Mouse (Mus musculus) MEL (cell line): ENCODE measurements around the gene Oasl1. TPM values are rescaled to one million over a fixed set of nuclear protein-coding genes. Genes with fewer than 3 reads are reported as not detected.

Experiments
- DNase-seq: peaks from one replicate; pipeline ENCODE4 v3.0.0; 2011; ENCODE audit warnings: low read depth, low spot score
- H3K27ac ChIP-seq: 2 replicates; pipeline ENCODE4 v1.5.1; 2012; ENCODE audit warnings: low read depth, mild to moderate bottlenecking, control low read depth, low read length, moderate library complexity; ENCODE audit not compliant: control insufficient read depth
- H3K27me3 ChIP-seq, 2 experiments: fragments of 150-350 bp in 1 of 2; sonication (generic) in 1 of 2; 2 replicates each; pipeline ENCODE4 v1.6.1; 2012; ENCODE audit warnings: low read length in 2 of 2, mild to moderate bottlenecking in 2 of 2, improper control_type of control experiment in 1 of 2, moderate library complexity in 1 of 2; ENCODE audit not compliant: insufficient read depth in 2 of 2, control insufficient read depth in 1 of 2
- H3K36me3 ChIP-seq, 2 experiments: 2 replicates each; pipeline ENCODE4 v1.6.1; 2012 to 2014; ENCODE audit warnings: low read length in 2 of 2, improper control_type of control experiment in 1 of 2, inconsistent platforms in 1 of 2, mild to moderate bottlenecking in 1 of 2; ENCODE audit not compliant: insufficient read depth in 2 of 2, control insufficient read depth in 1 of 2
- H3K4me1 ChIP-seq, 2 experiments: fragments of 150-350 bp in 1 of 2; sonication (generic) in 1 of 2; 2 replicates each; pipeline ENCODE4 v1.6.1; 2012; ENCODE audit warnings: low read length in 2 of 2, improper control_type of control experiment in 1 of 2, mild to moderate bottlenecking in 1 of 2; ENCODE audit not compliant: insufficient read depth in 2 of 2, control insufficient read depth in 1 of 2
- H3K4me3 ChIP-seq, 2 experiments: fragments of 150-350 bp in 1 of 2; sonication (generic) in 1 of 2; 2 replicates each; pipeline ENCODE4 v1.5.1; 2012; ENCODE audit warnings: low read depth in 2 of 2, low read length in 2 of 2, mild to moderate bottlenecking in 2 of 2, moderate library complexity in 2 of 2, control low read depth in 1 of 2, improper control_type of control experiment in 1 of 2; ENCODE audit not compliant: control insufficient read depth in 1 of 2, insufficient read depth in 1 of 2
- H3K79me2 ChIP-seq: 2 replicates; pipeline ENCODE4 v1.6.1; 2012; ENCODE audit warnings: mild to moderate bottlenecking, low read length, moderate library complexity; ENCODE audit not compliant: control insufficient read depth, poor library complexity, insufficient read depth
- H3K9ac ChIP-seq: 2 replicates; pipeline ENCODE4 v1.6.1; 2012; ENCODE audit warnings: low read depth, mild to moderate bottlenecking, control low read depth, low read length, moderate library complexity; ENCODE audit not compliant: control insufficient read depth, poor library complexity, severe bottlenecking
- H3K9me3 ChIP-seq: fragments of 150-350 bp; sonication (generic); replicated peaks from 2 replicates; pipeline ENCODE4 v1.6.1; 2012; ENCODE audit warnings: mild to moderate bottlenecking, low read length, improper control_type of control experiment, moderate library complexity; ENCODE audit not compliant: insufficient read depth
- BHLHE40 ChIP-seq: IDR thresholded peaks from 2 replicates; pipeline ENCODE4 v1.6.1; 2012; ENCODE audit warnings: low read depth, mild to moderate bottlenecking, inconsistent platforms, low read length, improper control_type of control experiment, borderline replicate concordance
- CHD1 ChIP-seq: IDR thresholded peaks from 2 replicates; pipeline ENCODE4 v1.6.1; 2012; ENCODE audit warnings: low read depth, mild to moderate bottlenecking, inconsistent platforms, low read length, improper control_type of control experiment
- CTCF ChIP-seq, 3 experiments: IDR thresholded peaks in 2 of 3; conservative IDR thresholded peaks in 1 of 3; 2 replicates each; pipeline ENCODE4 v1.5.1; 2011 to 2012; ENCODE audit warnings: low read length in 3 of 3, low read depth in 2 of 3, mild to moderate bottlenecking in 2 of 3, improper control_type of control experiment in 1 of 3, inconsistent platforms in 1 of 3, mixed read lengths in 1 of 3, moderate library complexity in 1 of 3; ENCODE audit not compliant: control insufficient read depth in 1 of 3, insufficient read depth in 1 of 3, poor library complexity in 1 of 3, severe bottlenecking in 1 of 3
- GABPA ChIP-seq: IDR thresholded peaks from 2 replicates; pipeline ENCODE4 v1.6.1; 2012; ENCODE audit warnings: low read depth, mild to moderate bottlenecking, inconsistent platforms, low read length, improper control_type of control experiment, moderate library complexity
- HCFC1 ChIP-seq: IDR thresholded peaks from 2 replicates; pipeline ENCODE4 v1.6.1; 2012; ENCODE audit warnings: low read depth, mild to moderate bottlenecking, inconsistent platforms, low read length, improper control_type of control experiment, moderate library complexity
- MAFK ChIP-seq: IDR thresholded peaks from 2 replicates; pipeline ENCODE4 v1.6.1; 2011; ENCODE audit warnings: low read depth, mild to moderate bottlenecking, low read length, improper control_type of control experiment, borderline replicate concordance
- MAX ChIP-seq: IDR thresholded peaks from 2 replicates; pipeline ENCODE4 v1.6.1; 2011; ENCODE audit warnings: low read length, improper control_type of control experiment
- MAZ ChIP-seq: IDR thresholded peaks from 2 replicates; pipeline ENCODE4 v1.6.1; 2012; ENCODE audit warnings: low read depth, mild to moderate bottlenecking, inconsistent platforms, low read length, improper control_type of control experiment
- MEF2A ChIP-seq: IDR thresholded peaks from 2 replicates; pipeline ENCODE4 v1.6.1; 2014; ENCODE audit warnings: low read depth, mild to moderate bottlenecking, inconsistent platforms, low read length, improper control_type of control experiment; ENCODE audit not compliant: poor library complexity, insufficient replicate concordance, severe bottlenecking; ENCODE audit errors: extremely low read depth
- MXI1 ChIP-seq: IDR thresholded peaks from 2 replicates; pipeline ENCODE4 v1.6.1; 2011; ENCODE audit warnings: mild to moderate bottlenecking, low read depth, low read length, improper control_type of control experiment
- MYB ChIP-seq: IDR thresholded peaks from 2 replicates; pipeline ENCODE4 v1.6.1; 2011; ENCODE audit warnings: mild to moderate bottlenecking, low read depth, low read length, improper control_type of control experiment
- NELFE ChIP-seq: IDR thresholded peaks from 2 replicates; pipeline ENCODE4 v1.6.1; 2011; ENCODE audit warnings: low read depth, low read length, improper control_type of control experiment
- POLR2A ChIP-seq, 2 experiments: IDR thresholded peaks; 2 replicates each; pipeline ENCODE4 v1.6.1; 2011 to 2012; ENCODE audit warnings: low read length in 2 of 2, mild to moderate bottlenecking in 2 of 2, control low read depth in 1 of 2, improper control_type of control experiment in 1 of 2, low read depth in 1 of 2, moderate library complexity in 1 of 2; ENCODE audit not compliant: control insufficient read depth in 1 of 2, insufficient read depth in 1 of 2, poor library complexity in 1 of 2
- POLR2AphosphoS5 ChIP-seq: IDR thresholded peaks from 2 replicates; pipeline ENCODE4 v1.6.1; 2012; ENCODE audit warnings: low read depth, borderline replicate concordance, mild to moderate bottlenecking, inconsistent platforms, low read length, moderate library complexity, mixed read lengths
- RAD21 ChIP-seq: IDR thresholded peaks from 2 replicates; pipeline ENCODE4 v1.6.1; 2011; ENCODE audit warnings: mild to moderate bottlenecking, low read depth, low read length, improper control_type of control experiment
- RCOR1 ChIP-seq: IDR thresholded peaks from 2 replicates; pipeline ENCODE4 v1.6.1; 2012; ENCODE audit warnings: low read depth, mild to moderate bottlenecking, inconsistent platforms, low read length, improper control_type of control experiment
- SIN3A ChIP-seq: IDR thresholded peaks from 2 replicates; pipeline ENCODE4 v1.6.1; 2012; ENCODE audit warnings: low read length, improper control_type of control experiment, inconsistent platforms
- SMC3 ChIP-seq: IDR thresholded peaks from 2 replicates; pipeline ENCODE4 v1.6.1; 2011; ENCODE audit warnings: low read depth, low read length, improper control_type of control experiment
- TAL1 ChIP-seq: IDR thresholded peaks from 2 replicates; pipeline ENCODE4 v1.6.1; 2012; ENCODE audit warnings: mild to moderate bottlenecking, inconsistent platforms, low read length, moderate library complexity, mixed read lengths
- TCF12 ChIP-seq: IDR thresholded peaks from 2 replicates; pipeline ENCODE4 v1.6.1; 2014; ENCODE audit warnings: low read depth, mild to moderate bottlenecking, inconsistent platforms, low read length, improper control_type of control experiment, moderate library complexity
- UBTF ChIP-seq: IDR thresholded peaks from 2 replicates; pipeline ENCODE4 v1.6.1; 2012; ENCODE audit warnings: low read depth, mild to moderate bottlenecking, inconsistent platforms, low read length, improper control_type of control experiment, moderate library complexity, borderline replicate concordance; ENCODE audit not compliant: insufficient read depth
- ZC3H11A ChIP-seq: IDR thresholded peaks from 2 replicates; pipeline ENCODE4 v1.6.1; 2012; ENCODE audit warnings: low read depth, mild to moderate bottlenecking, inconsistent platforms, low read length, improper control_type of control experiment
- ZKSCAN1 ChIP-seq: IDR thresholded peaks from 2 replicates; pipeline ENCODE4 v1.6.1; 2012; ENCODE audit warnings: low read depth, mild to moderate bottlenecking, inconsistent platforms, low read length, improper control_type of control experiment, moderate library complexity
- ZNF384 ChIP-seq: IDR thresholded peaks from 2 replicates; pipeline ENCODE4 v1.6.1; 2012; ENCODE audit warnings: low read depth, mild to moderate bottlenecking, inconsistent platforms, low read length, improper control_type of control experiment
- polyA plus RNA-seq, 2 experiments: library from polyadenylated mRNA; stranded (reverse) in 1 of 2; unstranded in 1 of 2; fragments of >175 nt in 1 of 2; fragments of >200 nt in 1 of 2; gene quantifications; 2 replicates each; pipeline versions ENCODE4 v1.2.1 to v1.2.4; 2012; ENCODE audit warnings: low replicate concordance in 2 of 2, low read depth in 1 of 2; ENCODE audit not compliant: insufficient read length in 2 of 2, insufficient read depth in 1 of 2, missing spikeins in 1 of 2
- total RNA-seq: library from RNA; depleted of rRNA; stranded (reverse); fragments of 300-350 nt; gene quantifications from 2 replicates; pipeline ENCODE4 v1.2.3, GENCODE M21; 2012

Oasl1 gene
- total and polyA plus RNA-seq, 3 experiments = 8.2 to 33.3 TPM; not detected in 1

- TF ChIP-seq ZNF384 (no peak; the same call in 1 of the 2 replicates), RCOR1 (no peak), TCF12 (no peak), POLR2AphosphoS5 (no peak), POLR2A (IDR thresholded peaks at IDR 0.05; ENCODE audit: control insufficient read depth in 1 of 2, insufficient read depth in 1 of 2, low read depth in 1 of 2, low read length in 2 of 2, poor library complexity in 1 of 2) (peak in 1 of 2 experiments; percentile 54; a peak in 2 of 4 replicates), MAFK (no peak), HCFC1 (no peak)
Measured at GRCm38 (mm10) chr5:114979250-114980121, 56.4 kb downstream of the Oasl1 start (continued).

DNA sequence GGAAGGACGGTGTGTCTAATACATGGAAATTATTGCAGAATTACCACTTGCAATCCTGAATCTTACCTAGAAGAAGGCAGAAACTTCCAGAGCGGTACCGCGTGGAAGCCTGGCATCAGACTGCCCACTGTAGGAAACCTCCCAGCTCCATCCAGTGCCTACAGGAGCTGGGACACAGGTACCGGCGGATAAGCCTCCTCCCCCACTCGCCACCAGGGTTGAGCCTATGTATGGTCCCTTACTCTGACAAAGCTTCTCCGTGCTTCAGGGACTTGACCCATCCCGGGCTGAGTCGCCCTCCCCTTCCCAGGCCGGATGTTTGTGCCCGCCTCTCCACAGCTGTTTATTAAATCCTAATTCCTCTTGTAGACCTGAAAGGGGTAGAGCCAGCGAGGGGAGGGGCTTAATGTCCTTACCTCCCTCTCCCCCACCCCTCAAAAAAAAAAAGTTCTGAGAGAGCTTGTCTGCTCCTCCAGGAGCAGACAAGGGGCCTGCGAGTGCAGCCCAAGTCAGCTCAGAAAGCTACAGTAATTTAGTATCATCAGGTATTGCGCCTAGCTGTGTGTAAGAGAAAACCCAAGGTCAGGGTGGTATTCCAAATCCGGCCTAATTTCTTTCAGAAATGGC lies 57.2 kb downstream of the Oasl1 start:
- H3K4me3 ChIP-seq = peak overlapping the region; percentile 65 to 70

More for the DNA sequence above, 57.2 kb downstream of the Oasl1 start:
- H3K27ac ChIP-seq = peak overlapping the region; percentile 76
- H3K27me3 ChIP-seq = no peaks in the 10 kb centered on the region
- peaks cover 0 to 6% of the 10 kb centered on the region in 2 experiments; a peak in 2 of 4 replicates for H3K4me1 ChIP-seq
- peaks cover 0 to 6% of the 10 kb centered on the region in 2 experiments; a peak in 2 of 4 replicates for H3K36me3 ChIP-seq
- H3K79me2 ChIP-seq = no peaks in the 10 kb centered on the region; the same call in 1 of the 2 replicates
- DNase-seq = no peak
- H3K9me3 ChIP-seq = no peaks in the 10 kb centered on the region
- H3K9ac ChIP-seq = peak overlapping the region; percentile 70
- TF ChIP-seq CTCF (IDR thresholded peaks at IDR 0.05 in 2 of 3, conservative IDR thresholded peaks at IDR 0.05 in 1 of 3; ENCODE audit: control insufficient read depth in 1 of 3, insufficient read depth in 1 of 3, low read depth in 2 of 3, low read length in 3 of 3, poor library complexity in 1 of 3, severe bottlenecking in 1 of 3) = no peak; a peak in 1 of 6 replicates
- TF ChIP-seq ZC3H11A = no peak
- TF ChIP-seq SIN3A = 0 out of 2 replicates have a peak, but pooled peaks have one; percentile 12
- peak; percentile 5; the same call in 1 of the 2 replicates for TF ChIP-seq SMC3
- 0 out of 2 replicates have a peak, but pooled peaks have one; percentile 16 for TF ChIP-seq MAZ
- 0 out of 4 replicates have a peak, but pooled peaks of 1 of the 2 experiments have one; percentile 17 for TF ChIP-seq POLR2A (IDR thresholded peaks at IDR 0.05; ENCODE audit: control insufficient read depth in 1 of 2, insufficient read depth in 1 of 2, low read depth in 1 of 2, low read length in 2 of 2, poor library complexity in 1 of 2)
- TF ChIP-seq CHD1 = 0 out of 2 replicates have a peak, but pooled peaks have one; percentile 47
- TF ChIP-seq BHLHE40 = 0 out of 2 replicates have a peak, but pooled peaks have one; percentile 13
- TF ChIP-seq MXI1 = peak; percentile 46; the same call in 1 of the 2 replicates
- no peak for TF ChIP-seq ZKSCAN1
- TF ChIP-seq MAX = no peak
- peak; percentile 69 for TF ChIP-seq ZNF384
- no peak for TF ChIP-seq NELFE
- TF ChIP-seq GABPA = no peak
- TF ChIP-seq TAL1 = no peak
- TF ChIP-seq MYB = no peak
- TF ChIP-seq MEF2A = no peak
- peak; percentile 10 for TF ChIP-seq RAD21
- no peak for TF ChIP-seq POLR2AphosphoS5
- TF ChIP-seq UBTF = no peak
- TF ChIP-seq, all 39 proteins: peak for 9
